Mouse (Mus musculus) hindbrain, embryonic 15.5 days (tissue): Measurements from ENCODE around the gene Tfe3. TPM values are rescaled to one million over a fixed set of nuclear protein-coding genes. Genes with fewer than 3 reads are reported as not detected.
"Not testable (repeated sequence)": the region's sequence is repeated elsewhere in the genome, so short reads cannot be mapped to it uniquely, and the experiment has no call there.

ENCODE experiments used
- ATAC-seq: fragments of 200-750 bp; cut with Nextera tagmentation; 2 replicates; pipeline ENCODE4 v1.8.0; 2017; ENCODE audit warnings: low read depth, moderate number of reproducible peaks, moderate TSS enrichment; ENCODE audit not compliant: low FRiP score
- H3K27ac ChIP-seq: fragments of 300-500 bp; sonication (generic); replicated peaks from 2 replicates; pipeline ENCODE4 v1.5.1; 2015; ENCODE audit warnings: mild to moderate bottlenecking, inconsistent platforms
- H3K27me3 ChIP-seq: fragments of 300-500 bp; sonication (generic); 2 replicates; pipeline ENCODE4 v1.6.1; 2015; ENCODE audit warnings: control low read depth, inconsistent platforms
- H3K36me3 ChIP-seq: fragments of 300-500 bp; sonication (generic); 2 replicates; pipeline ENCODE4 v1.6.1; 2015; ENCODE audit warnings: control low read depth, inconsistent platforms
- H3K4me1 ChIP-seq: fragments of 300-500 bp; sonication (generic); replicated peaks from 2 replicates; pipeline ENCODE4 v1.6.1; 2015; ENCODE audit warnings: control low read depth, inconsistent platforms
- H3K4me2 ChIP-seq: fragments of 300-500 bp; sonication (generic); 2 replicates; pipeline ENCODE4 v1.6.1; 2015; ENCODE audit warnings: moderate library complexity, mild to moderate bottlenecking, inconsistent platforms
- H3K4me3 ChIP-seq: fragments of 300-500 bp; sonication (generic); 2 replicates; pipeline ENCODE4 v1.5.1; 2015; ENCODE audit warnings: mild to moderate bottlenecking, inconsistent platforms
- H3K9ac ChIP-seq: fragments of 300-500 bp; sonication (generic); 2 replicates; pipeline ENCODE4 v1.6.1; 2015; ENCODE audit warnings: inconsistent platforms
- H3K9me3 ChIP-seq: fragments of 300-500 bp; sonication (generic); 2 replicates; pipeline ENCODE4 v1.6.1; 2016; ENCODE audit warnings: control low read depth, inconsistent platforms
- WGBS: fragments of 180-500 bp; shearing (Covaris S2); methylation state at CpG from one replicate; pipeline ENCODE4 v1.1.7; 2015; 5-methylcytosine and 5-hydroxymethylcytosine counted together
- polyA plus RNA-seq: library from polyadenylated mRNA; unstranded; fragments of >200 nt; fragmentation: Nextera tagmentation; extraction: Ambion mirVana; gene quantifications from 2 replicates; pipeline ENCODE4 v1.2.1, GENCODE M21; 2015

Gene Tfe3
- 24.1 and 25.5 TPM in 2 replicates for polyA plus RNA-seq

DNA sequence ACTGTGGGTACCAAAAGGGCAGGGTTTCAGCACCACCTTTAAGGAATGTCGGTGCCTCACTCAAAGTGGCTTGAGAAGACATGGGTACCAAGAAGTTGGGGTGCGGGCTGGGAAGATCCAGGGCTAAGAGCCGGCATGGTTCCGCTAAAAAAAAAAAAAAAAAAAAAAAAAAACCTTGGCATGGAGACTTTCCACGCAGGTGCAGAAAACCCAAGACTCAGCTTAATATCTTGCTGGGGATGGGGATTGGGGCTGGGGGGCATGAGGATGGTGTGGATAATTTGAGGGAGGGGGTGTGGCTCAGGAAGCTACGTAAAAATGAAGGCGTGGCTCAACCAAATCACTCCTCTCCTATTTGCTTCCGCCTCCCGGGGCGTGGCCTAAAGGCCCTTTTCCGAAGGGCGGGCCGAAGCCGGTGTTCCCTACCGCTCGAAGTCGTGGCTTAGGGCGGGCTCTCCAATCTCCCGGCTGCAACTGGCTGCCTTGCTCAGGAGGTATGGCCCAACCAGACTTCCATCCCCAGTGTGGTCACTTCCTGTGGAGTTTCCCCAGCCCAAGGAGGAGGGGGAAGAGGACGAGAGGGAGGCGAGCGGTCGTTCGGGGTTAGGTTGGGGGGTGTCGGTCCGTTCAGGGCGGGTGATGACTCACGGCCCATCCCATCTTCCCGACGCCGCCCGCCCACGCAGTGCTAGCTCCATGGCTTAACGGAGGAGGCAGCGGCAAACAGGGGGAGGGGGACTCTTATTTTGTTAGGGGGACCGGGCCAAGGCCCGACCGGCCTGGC lies at the start of gene Tfe3:
Gene Tfe3 (plus strand): TSS at position 424 of the 784 bp plus-strand sequence.
- Histone ChIP-seq H3K4me2 (peak within 1 kb of the TSS; percentile 67), H3K9ac (peak within 1 kb of the TSS; percentile 62), H3K27ac (peak within 1 kb of the TSS; percentile 66), H3K27me3 (no peaks in the 10 kb centered on the region), H3K4me1 (peaks cover 28% of the 10 kb centered on the region), H3K9me3 (no peaks in the 10 kb centered on the region), H3K4me3 (peak within 1 kb of the TSS; percentile 69), H3K36me3 (peaks cover 10% of the 10 kb centered on the region)
- ATAC-seq, result peak; percentile 96
- WGBS, result 28% methylated on average over 34 of the region's 38 CpGs

DNA sequence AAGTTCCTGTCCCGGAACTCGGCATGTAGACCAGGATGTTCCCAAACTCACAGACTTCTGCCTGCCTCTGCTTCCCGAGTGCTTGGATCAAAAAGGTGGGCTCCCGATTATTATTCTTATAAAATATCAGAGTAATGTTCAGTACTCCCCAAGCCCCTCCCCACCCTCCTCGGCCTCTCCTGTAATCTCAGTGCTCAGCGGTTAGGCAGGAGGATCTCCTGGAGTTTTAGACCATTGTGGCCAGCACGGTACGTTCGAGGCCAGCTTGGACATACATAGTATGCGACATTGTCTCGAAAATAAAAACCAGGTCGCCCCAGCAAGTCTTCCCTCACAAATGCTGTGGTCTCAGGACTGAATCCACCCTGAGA lies 48.6 kb upstream of the Tfe3 start:
- H3K4me2 ChIP-seq, result peak overlapping the region; percentile 52
- WGBS, result 40% methylated on average over 5 of the region's 12 CpGs
- peak overlapping the region; percentile 48; the same call in 1 of the 2 replicates for H3K27ac ChIP-seq
- peak overlapping the region; percentile 35 for H3K4me3 ChIP-seq
- not testable (repeated sequence) for ATAC-seq, H3K36me3 ChIP-seq, H3K9me3 ChIP-seq, H3K27me3 ChIP-seq, H3K4me1 ChIP-seq
- H3K9ac ChIP-seq, result 0 out of 2 replicates have a peak overlapping the region, but pooled peaks have one; percentile 37

DNA sequence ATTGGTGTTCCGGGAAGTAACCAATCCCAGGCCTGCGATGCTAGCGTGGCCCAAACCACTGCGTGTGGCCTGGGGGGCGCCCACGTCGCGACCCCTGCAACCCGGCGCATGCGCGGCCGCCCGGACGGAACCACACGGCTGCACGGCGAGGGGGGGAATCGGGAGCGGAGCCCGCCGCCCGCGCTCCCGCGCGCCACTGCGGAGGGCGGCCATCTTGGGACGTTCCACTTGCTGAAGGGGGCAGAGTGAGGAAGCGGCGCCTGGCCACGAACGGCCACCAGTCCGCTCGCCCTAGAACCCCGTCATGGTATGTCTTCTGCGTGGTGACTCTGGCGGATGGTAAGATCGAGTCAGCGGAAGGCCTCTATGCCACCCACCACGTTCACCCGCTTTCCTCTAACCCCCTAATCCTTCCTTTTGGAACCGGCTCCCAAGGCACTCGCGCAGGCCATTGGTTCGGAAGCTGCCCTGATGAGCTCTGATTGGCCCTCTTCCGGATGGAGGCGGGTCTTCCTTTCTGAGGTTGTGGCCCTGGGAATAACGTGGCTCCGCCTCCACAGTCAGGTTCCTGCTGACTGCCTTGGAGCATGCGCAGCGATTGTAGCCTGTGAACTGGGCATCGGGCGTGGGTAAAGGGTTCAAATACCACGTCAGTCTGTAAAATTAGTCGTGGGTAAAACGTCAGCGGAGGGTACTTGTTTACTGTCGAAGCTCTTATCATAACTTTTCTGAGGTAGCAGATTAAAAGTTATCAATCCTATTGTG lies 48.0 kb upstream of the Tfe3 start, which contains the start of gene Wdr45:
Gene Wdr45 (plus strand): TSS at position 199 of the 765 bp plus-strand sequence.
- H3K27me3 ChIP-seq, H3K9me3 ChIP-seq, H3K36me3 ChIP-seq, H3K4me1 ChIP-seq: not testable (repeated sequence)
- H3K4me2 ChIP-seq, result peak within 1 kb of the TSS; percentile 52
- 0 out of 2 replicates have a peak within 1 kb of the TSS, but pooled peaks have one; percentile 37 for H3K9ac ChIP-seq
- peak; percentile 97 for ATAC-seq
- peak within 1 kb of the TSS; percentile 35 for H3K4me3 ChIP-seq
- H3K27ac ChIP-seq, result peak within 1 kb of the TSS; percentile 61; the same call in 1 of the 2 replicates
- WGBS, result 17% methylated on average over 36 of the region's 60 CpGs

DNA sequence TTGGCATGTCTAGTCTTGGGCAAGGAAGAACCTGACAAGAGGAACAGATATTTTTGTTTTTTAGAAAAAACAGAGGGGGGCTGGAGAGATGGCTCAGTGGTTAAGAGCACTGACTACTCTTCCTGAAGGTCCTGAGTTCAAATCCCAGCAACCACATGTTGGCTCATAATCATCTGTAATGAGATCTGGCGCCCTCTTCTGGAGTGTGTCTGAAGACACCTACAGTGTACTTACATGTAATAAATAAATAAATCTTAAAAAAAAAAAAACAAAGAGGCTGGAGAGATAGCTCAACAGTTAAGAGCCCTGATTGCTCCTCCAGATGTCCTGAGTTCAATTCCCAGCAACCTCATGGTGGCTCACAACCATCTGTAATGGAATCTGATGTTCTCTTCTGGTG lies 46.3 kb upstream of the Tfe3 start:
- not testable (repeated sequence) for H3K27me3 ChIP-seq, H3K4me2 ChIP-seq, ATAC-seq, H3K9ac ChIP-seq, H3K9me3 ChIP-seq, H3K4me3 ChIP-seq, H3K27ac ChIP-seq, H3K4me1 ChIP-seq, H3K36me3 ChIP-seq
- WGBS, result 57% methylated on average over 1 of the region's 1 CpGs

DNA sequence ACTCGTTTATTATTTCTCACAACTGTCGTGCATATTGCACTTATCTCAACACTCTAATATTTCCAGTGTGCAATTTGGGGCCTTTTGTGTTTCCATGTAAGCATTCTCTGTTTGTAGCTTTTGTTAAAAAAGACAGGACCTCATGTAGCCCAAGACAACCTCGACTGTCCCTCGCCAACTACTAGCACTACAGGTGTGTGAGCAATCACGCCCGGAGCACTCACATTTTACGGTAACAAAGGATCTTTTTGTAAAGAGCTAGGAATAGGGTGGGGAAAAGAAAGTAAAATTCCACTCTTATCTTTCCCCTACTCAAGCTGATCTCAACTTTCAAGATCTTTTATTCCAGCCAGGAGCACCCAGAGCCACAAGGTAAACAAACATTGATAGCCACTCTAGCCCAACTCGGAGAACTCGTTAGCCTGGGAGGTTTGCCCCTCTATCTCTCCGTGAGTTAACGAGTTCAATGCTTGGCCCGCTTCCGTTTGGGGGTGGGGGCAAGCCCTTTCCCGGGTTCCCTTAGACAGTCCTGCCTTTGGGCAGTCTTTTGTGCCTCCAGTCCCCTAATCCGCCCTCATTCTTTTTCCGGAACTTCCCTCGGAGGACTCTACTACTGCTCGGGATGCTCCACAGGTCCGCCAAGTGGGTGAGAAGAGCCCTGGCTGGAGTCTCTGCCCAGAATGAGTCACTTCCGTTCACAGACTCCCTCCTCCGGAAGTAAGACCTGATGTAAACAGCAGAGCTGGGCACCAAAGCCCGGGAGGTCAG lies 40.7 kb upstream of the Tfe3 start, which contains the start of gene Gm45208:
Gene Gm45208 (plus strand): TSS at position 732 of the 768 bp plus-strand sequence.
- H3K4me3 ChIP-seq, result peak within 1 kb of the TSS; percentile 54
- peak; percentile 91 for ATAC-seq
- no peaks in the 10 kb centered on the region for H3K27me3 ChIP-seq
- peak within 1 kb of the TSS; percentile 50 for H3K9ac ChIP-seq
- 22% methylated on average over 22 of the region's 22 CpGs for WGBS
- peak within 1 kb of the TSS; percentile 95 for H3K27ac ChIP-seq
- H3K9me3 ChIP-seq, result no peaks in the 10 kb centered on the region
- peaks cover 7% of the 10 kb centered on the region for H3K4me1 ChIP-seq
- peak within 1 kb of the TSS; percentile 67 for H3K4me2 ChIP-seq
- H3K36me3 ChIP-seq, result no peaks in the 10 kb centered on the region

DNA sequence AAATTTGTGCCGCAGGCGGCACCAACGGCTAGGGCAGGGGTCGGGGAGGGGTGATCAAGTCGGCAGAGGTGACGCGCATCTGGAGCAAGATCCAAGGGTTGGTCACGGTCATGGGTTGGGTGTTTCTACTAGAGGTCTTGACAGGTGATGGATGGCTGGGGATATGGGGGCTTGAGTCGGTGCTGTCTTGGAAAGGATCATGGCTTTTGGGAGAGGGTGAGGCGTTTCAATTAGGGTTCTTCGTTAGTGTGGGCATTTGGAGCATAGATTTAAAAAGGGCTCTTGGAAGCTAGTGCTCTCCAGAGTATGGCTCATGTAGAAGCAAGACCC lies 40.1 kb upstream of the Tfe3 start:
- Histone ChIP-seq H3K4me1 (peaks cover 7% of the 10 kb centered on the region), H3K9ac (peak overlapping the region; percentile 50), H3K27me3 (no peaks in the 10 kb centered on the region), H3K4me2 (peak overlapping the region; percentile 67), H3K4me3 (peak overlapping the region; percentile 54), H3K9me3 (no peaks in the 10 kb centered on the region), H3K27ac (peak overlapping the region; percentile 95), H3K36me3 (0 out of 2 replicates have a peak, but pooled peaks cover 4% of the 10 kb centered on the region)
- ATAC-seq, result peak; percentile 51; the same call in 1 of the 2 replicates
- 22% methylated on average over 11 of the region's 11 CpGs for WGBS

DNA sequence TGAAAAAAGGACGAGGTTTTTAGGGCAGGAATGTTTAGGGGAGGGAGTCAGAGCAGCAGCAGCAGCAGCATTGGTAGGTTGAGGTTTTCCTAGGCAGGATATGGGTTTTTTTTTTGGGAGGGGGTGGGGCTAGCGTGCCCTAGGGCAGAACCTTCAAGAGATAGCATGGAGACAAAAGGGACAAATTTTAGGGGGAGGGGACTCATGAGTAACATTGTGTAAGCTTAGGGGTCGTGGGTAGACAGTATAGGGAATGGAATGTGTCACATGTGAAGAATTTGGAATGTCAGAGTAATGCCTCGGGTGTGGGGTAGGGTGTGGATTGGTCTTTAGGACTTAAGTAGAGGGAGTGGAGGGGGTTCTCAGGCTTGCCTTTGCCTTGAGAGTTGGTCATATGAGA lies 39.7 kb upstream of the Tfe3 start:
- Histone ChIP-seq H3K9ac (peak overlapping the region; percentile 50; the same call in 1 of the 2 replicates), H3K9me3 (no peaks in the 10 kb centered on the region), H3K4me1 (peaks cover 7% of the 10 kb centered on the region), H3K4me2 (peak overlapping the region; percentile 67), H3K36me3 (0 out of 2 replicates have a peak, but pooled peaks cover 4% of the 10 kb centered on the region), H3K27ac (no peak overlapping the region), H3K27me3 (no peaks in the 10 kb centered on the region), H3K4me3 (peak overlapping the region; percentile 54)
- 34% methylated on average over 4 of the region's 4 CpGs for WGBS
- no peak for ATAC-seq

DNA sequence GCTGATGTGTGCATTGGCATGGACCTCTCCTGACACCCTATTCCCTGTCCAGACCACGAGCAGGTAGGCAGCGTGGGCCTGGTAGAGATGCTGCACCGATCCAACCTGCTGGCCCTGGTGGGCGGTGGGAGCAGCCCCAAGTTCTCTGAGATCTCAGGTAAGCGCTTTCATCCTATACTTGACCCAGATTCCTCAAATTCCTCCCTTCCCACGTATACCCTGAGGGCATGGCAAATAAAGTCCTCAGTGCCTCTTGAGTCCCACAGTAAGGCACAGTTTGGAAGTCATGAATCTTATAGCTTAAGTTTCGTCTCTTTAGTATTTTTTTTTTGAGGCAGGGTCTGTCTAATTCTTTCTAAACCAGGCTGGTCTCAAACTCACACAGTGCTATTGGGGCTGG lies 38.2 kb upstream of the Tfe3 start:
- 0 out of 2 replicates have a peak, but pooled peaks cover 4% of the 10 kb centered on the region for H3K36me3 ChIP-seq
- no peak overlapping the region for H3K9ac ChIP-seq
- H3K27me3 ChIP-seq, result no peaks in the 10 kb centered on the region
- H3K4me3 ChIP-seq, result no peak overlapping the region
- ATAC-seq, result no peak
- H3K4me1 ChIP-seq, result peaks cover 13% of the 10 kb centered on the region
- H3K9me3 ChIP-seq, result no peaks in the 10 kb centered on the region
- 81% methylated on average over 7 of the region's 7 CpGs for WGBS
- no peak overlapping the region for H3K27ac ChIP-seq
- no peak overlapping the region for H3K4me2 ChIP-seq

DNA sequence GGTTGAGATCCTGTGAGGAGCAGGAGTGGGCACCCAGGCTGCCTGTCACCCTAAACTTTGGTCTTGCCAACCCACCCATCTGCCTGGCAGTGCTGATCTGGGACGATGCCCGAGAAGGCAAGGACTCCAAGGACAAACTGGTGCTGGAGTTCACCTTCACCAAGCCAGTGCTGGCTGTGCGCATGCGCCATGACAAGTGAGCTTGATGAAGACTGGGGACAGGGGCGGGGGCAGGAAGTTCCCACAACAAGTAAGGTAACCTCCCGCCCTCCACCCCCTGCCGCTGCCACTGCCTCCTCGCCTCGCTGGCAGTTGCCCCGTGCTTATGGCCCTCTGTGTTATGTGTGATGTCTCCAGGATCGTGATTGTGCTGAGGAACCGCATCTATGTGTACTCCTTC lies 36.5 kb upstream of the Tfe3 start:
- 89% methylated on average over 12 of the region's 12 CpGs for WGBS
- no peaks in the 10 kb centered on the region for H3K9me3 ChIP-seq
- no peak overlapping the region for H3K9ac ChIP-seq
- 0 out of 2 replicates have a peak, but pooled peaks cover 4% of the 10 kb centered on the region for H3K36me3 ChIP-seq
- ATAC-seq, result no peak
- no peaks in the 10 kb centered on the region for H3K27me3 ChIP-seq
- no peak overlapping the region for H3K4me2 ChIP-seq
- peaks cover 20% of the 10 kb centered on the region for H3K4me1 ChIP-seq
- H3K27ac ChIP-seq, result no peak overlapping the region
- H3K4me3 ChIP-seq, result no peak overlapping the region

DNA sequence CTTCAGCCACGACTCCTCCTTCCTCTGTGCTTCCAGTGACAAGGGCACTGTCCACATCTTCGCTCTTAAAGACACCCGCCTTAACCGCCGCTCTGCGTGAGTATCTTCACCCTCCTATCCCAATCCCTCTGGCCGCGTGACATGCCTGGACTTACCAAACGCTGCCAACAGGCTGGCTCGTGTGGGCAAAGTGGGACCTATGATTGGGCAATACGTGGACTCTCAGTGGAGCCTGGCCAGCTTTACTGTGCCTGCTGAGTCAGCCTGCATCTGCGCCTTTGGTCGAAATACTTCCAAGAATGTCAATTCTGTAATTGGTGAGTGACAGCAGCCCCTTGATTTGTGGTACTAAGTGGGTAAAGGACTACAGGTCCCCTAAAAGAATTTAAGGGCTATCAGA lies 35.2 kb upstream of the Tfe3 start:
- no peak overlapping the region for H3K9ac ChIP-seq
- no peak overlapping the region for H3K4me3 ChIP-seq
- no peaks in the 10 kb centered on the region for H3K9me3 ChIP-seq
- 92% methylated on average over 13 of the region's 13 CpGs for WGBS
- H3K4me2 ChIP-seq, result no peak overlapping the region
- peaks cover 20% of the 10 kb centered on the region for H3K4me1 ChIP-seq
- no peak for ATAC-seq
- H3K27ac ChIP-seq, result no peak overlapping the region
- H3K36me3 ChIP-seq, result 0 out of 2 replicates have a peak, but pooled peaks cover 4% of the 10 kb centered on the region
- H3K27me3 ChIP-seq, result no peaks in the 10 kb centered on the region

DNA sequence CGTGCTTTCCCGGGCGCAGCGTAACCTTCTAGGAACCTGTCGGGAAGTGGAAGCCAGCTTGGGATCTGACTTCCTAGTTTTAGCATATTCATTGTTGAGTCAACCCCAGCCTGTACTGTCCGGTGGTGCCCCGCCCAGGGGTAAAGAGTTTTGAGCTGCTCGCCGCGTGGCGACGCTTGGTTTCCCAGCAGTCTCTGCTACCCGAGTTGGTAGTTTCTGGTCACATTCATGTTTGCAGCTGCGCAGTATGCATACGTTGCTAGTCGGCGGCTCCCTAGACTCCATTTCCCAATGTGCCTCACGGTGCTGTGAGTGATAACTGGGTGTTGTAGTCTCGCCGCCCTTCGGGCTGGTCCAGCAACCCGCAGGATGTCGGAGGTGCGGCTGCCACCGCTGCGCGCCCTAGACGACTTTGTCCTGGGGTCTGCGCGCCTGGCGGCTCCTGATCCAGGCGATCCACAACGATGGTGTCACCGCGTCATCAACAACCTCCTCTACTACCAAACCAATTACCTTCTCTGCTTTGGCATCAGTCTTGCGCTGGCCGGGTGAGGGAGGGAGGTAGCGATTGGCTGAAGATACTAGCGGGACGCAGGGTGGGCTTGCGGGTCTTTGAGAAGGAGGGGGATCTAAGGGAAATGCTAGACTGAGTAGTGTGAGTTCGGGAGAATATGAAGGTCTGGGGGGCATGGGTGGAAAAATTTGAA lies 34.0 kb upstream of the Tfe3 start, which contains the start of gene Praf2:
Gene Praf2 (plus strand): TSS at position 225 of the 707 bp plus-strand sequence.
- H3K4me1 ChIP-seq, result peaks cover 13% of the 10 kb centered on the region
- no peaks in the 10 kb centered on the region for H3K27me3 ChIP-seq
- H3K27ac ChIP-seq, result peak within 1 kb of the TSS; percentile 86
- H3K4me3 ChIP-seq, result peak within 1 kb of the TSS; percentile 54
- H3K9ac ChIP-seq, result peak within 1 kb of the TSS; percentile 53
- H3K36me3 ChIP-seq, result 0 out of 2 replicates have a peak, but pooled peaks cover 4% of the 10 kb centered on the region
- ATAC-seq, result peak; percentile 95
- H3K4me2 ChIP-seq, result peak within 1 kb of the TSS; percentile 59
- WGBS, result 24% methylated on average over 42 of the region's 42 CpGs
- H3K9me3 ChIP-seq, result no peaks in the 10 kb centered on the region
